Mouse (Mus musculus) embryonic facial prominence, embryonic 14.5 days (tissue): ENCODE data around the gene B3gat2. TPM values are rescaled to one million over a fixed set of nuclear protein-coding genes. Genes with fewer than 3 reads are reported as not detected.

Experiments used
- ATAC-seq: fragments of 200-750 bp; cut with Nextera tagmentation; 2 replicates; pipeline ENCODE4 v1.8.0; 2017; ENCODE audit warnings: low read depth, moderate number of reproducible peaks, moderate TSS enrichment
- DNase-seq: peaks from one replicate; pipeline ENCODE4 v3.0.0-alpha.2; 2015; ENCODE audit warnings: low spot score
- H3K27ac ChIP-seq: fragments of 300-500 bp; sonication (generic); replicated peaks from 2 replicates; pipeline ENCODE4 v1.5.1; 2014; ENCODE audit warnings: low read depth, mild to moderate bottlenecking, low read length, moderate library complexity
- H3K27me3 ChIP-seq: fragments of 300-500 bp; sonication (generic); replicated peaks from 2 replicates; pipeline ENCODE4 v1.6.1; 2014; ENCODE audit warnings: low read length; ENCODE audit not compliant: control insufficient read depth, insufficient read depth
- H3K36me3 ChIP-seq: fragments of 300-500 bp; sonication (generic); 2 replicates; pipeline ENCODE4 v1.6.1; 2014; ENCODE audit warnings: low read length, mixed read lengths; ENCODE audit not compliant: control insufficient read depth, insufficient read depth
- H3K4me1 ChIP-seq: fragments of 300-500 bp; sonication (generic); 2 replicates; pipeline ENCODE4 v1.6.1; 2014; ENCODE audit warnings: antibody characterized with exemption, low read length; ENCODE audit not compliant: control insufficient read depth, insufficient read depth
- H3K4me2 ChIP-seq: fragments of 300-500 bp; sonication (generic); 2 replicates; pipeline ENCODE4 v1.6.1; 2014; ENCODE audit warnings: low read depth, mild to moderate bottlenecking, low read length, moderate library complexity, mixed read lengths
- H3K4me3 ChIP-seq: fragments of 300-500 bp; sonication (generic); 2 replicates; pipeline ENCODE4 v1.5.1; 2014; ENCODE audit warnings: low read depth, mild to moderate bottlenecking, low read length
- H3K9ac ChIP-seq: fragments of 300-500 bp; sonication (generic); 2 replicates; pipeline ENCODE4 v1.6.1; 2014; ENCODE audit warnings: low read depth, mild to moderate bottlenecking, low read length, moderate library complexity, mixed read lengths
- H3K9me3 ChIP-seq: fragments of 300-500 bp; sonication (generic); 2 replicates; pipeline ENCODE4 v1.6.1; 2016; ENCODE audit warnings: low read length; ENCODE audit not compliant: control insufficient read depth
- WGBS: fragments of 180-500 bp; shearing (Covaris S2); extraction: QIAGEN DNeasy Blood & Tissue Kit; methylation state at CpG from one replicate; pipeline ENCODE4 v1.1.7; 2014; 5-methylcytosine and 5-hydroxymethylcytosine counted together
- polyA plus RNA-seq: library from polyadenylated mRNA; unstranded; fragments of >200 nt; fragmentation: Nextera tagmentation; extraction: Ambion mirVana; gene quantifications from 2 replicates; pipeline ENCODE4 v1.2.1, GENCODE M21; 2014

B3gat2 gene
- polyA plus RNA-seq, 1 experiment from 2014 or later: 0.64 TPM

GRCm38 (mm10) chr1:23754340-23754739 lies 7.2 kb upstream of the B3gat2 start:
- Histone ChIP-seq H3K9me3 (no peaks in the 10 kb centered on the region), H3K4me3 (no peak overlapping the region), H3K4me2 (no peak overlapping the region), H3K27ac (no peak overlapping the region), H3K27me3 (peaks cover 2% of the 10 kb centered on the region), H3K4me1 (no peaks in the 10 kb centered on the region), H3K36me3 (no peaks in the 10 kb centered on the region), H3K9ac (no peak overlapping the region)
- no peak for ATAC-seq
- DNase-seq: no peak
- WGBS: 72% methylated on average over 1 of the region's 1 CpGs

- ATAC-seq (no peak), DNase-seq (no peak)
- Histone ChIP-seq H3K4me1 (no peaks in the 10 kb centered on the region), H3K27ac (no peak overlapping the region), H3K36me3 (no peaks in the 10 kb centered on the region), H3K4me3 (no peak overlapping the region), H3K9ac (no peak overlapping the region), H3K27me3 (peaks cover 8% of the 10 kb centered on the region), H3K9me3 (no peaks in the 10 kb centered on the region), H3K4me2 (no peak overlapping the region)
- 87% methylated on average over 1 of the region's 1 CpGs for WGBS
These were observed 6.6 kb upstream of the B3gat2 start for GRCm38 (mm10) chr1:23754967-23755366.

GRCm38 (mm10) chr1:23762136-23762687 lies 659 bp downstream of the B3gat2 start:
- 0% methylated on average over 31 of the region's 45 CpGs for WGBS
- no peak overlapping the region for H3K27ac ChIP-seq
- peak; percentile 24 for DNase-seq
- peaks cover 49% of the 10 kb centered on the region for H3K27me3 ChIP-seq
- ATAC-seq: peak; percentile 39; the same call in 1 of the 2 replicates
- peak overlapping the region; percentile 98 for H3K4me2 ChIP-seq
- H3K36me3 ChIP-seq: no peaks in the 10 kb centered on the region
- H3K4me1 ChIP-seq: no peaks in the 10 kb centered on the region; the same call in 1 of the 2 replicates
- peak overlapping the region; percentile 60 for H3K9ac ChIP-seq
- peak overlapping the region; percentile 59 for H3K4me3 ChIP-seq
- H3K9me3 ChIP-seq: no peaks in the 10 kb centered on the region

GRCm38 (mm10) chr1:23762782-23763630 lies 1.5 kb downstream of the B3gat2 start:
- Histone ChIP-seq H3K9ac (peak overlapping the region; percentile 60), H3K9me3 (no peaks in the 10 kb centered on the region), H3K4me1 (no peaks in the 10 kb centered on the region; the same call in 1 of the 2 replicates), H3K4me2 (peak overlapping the region; percentile 98), H3K36me3 (no peaks in the 10 kb centered on the region), H3K27me3 (peaks cover 49% of the 10 kb centered on the region), H3K4me3 (peak overlapping the region; percentile 59), H3K27ac (no peak overlapping the region)
- WGBS: 2% methylated on average over 45 of the region's 65 CpGs
- DNase-seq: peak; percentile 93
- ATAC-seq: peak; percentile 92

GRCm38 (mm10) chr1:23763726-23764125 lies 2.2 kb downstream of the B3gat2 start:
- Histone ChIP-seq H3K36me3 (no peaks in the 10 kb centered on the region), H3K9me3 (no peaks in the 10 kb centered on the region), H3K27ac (no peak overlapping the region), H3K27me3 (peaks cover 49% of the 10 kb centered on the region), H3K4me2 (peak overlapping the region; percentile 98; the same call in 1 of the 2 replicates), H3K4me1 (no peaks in the 10 kb centered on the region; the same call in 1 of the 2 replicates), H3K9ac (no peak overlapping the region), H3K4me3 (peak overlapping the region; percentile 59; the same call in 1 of the 2 replicates)
- ATAC-seq (no peak), DNase-seq (no peak)
- 5% methylated on average over 7 of the region's 7 CpGs for WGBS

GRCm38 (mm10) chr1:23764710-23765109 lies 3.2 kb downstream of the B3gat2 start:
- WGBS: 35% methylated on average over 4 of the region's 4 CpGs

GRCm38 (mm10) chr1:23773039-23773438 lies 11.5 kb downstream of the B3gat2 start:
- 58% methylated on average over 3 of the region's 3 CpGs for WGBS
- H3K36me3 ChIP-seq: no peaks in the 10 kb centered on the region
- DNase-seq: no peak
- H3K27ac ChIP-seq: no peak overlapping the region
- H3K9me3 ChIP-seq: no peaks in the 10 kb centered on the region
- no peak for ATAC-seq
- no peak overlapping the region for H3K9ac ChIP-seq
- H3K4me3 ChIP-seq: no peak overlapping the region
- no peaks in the 10 kb centered on the region for H3K4me1 ChIP-seq
- no peaks in the 10 kb centered on the region for H3K27me3 ChIP-seq
- no peak overlapping the region for H3K4me2 ChIP-seq

More at GRCm38 (mm10) chr1:23764710-23765109, 3.2 kb downstream of the B3gat2 start:
- Histone ChIP-seq H3K4me3 (no peak overlapping the region), H3K4me2 (no peak overlapping the region), H3K9me3 (no peaks in the 10 kb centered on the region), H3K9ac (no peak overlapping the region), H3K27ac (no peak overlapping the region), H3K27me3 (peaks cover 43% of the 10 kb centered on the region), H3K4me1 (no peaks in the 10 kb centered on the region; the same call in 1 of the 2 replicates), H3K36me3 (no peaks in the 10 kb centered on the region)
- no peak for DNase-seq
- ATAC-seq: no peak

- H3K27me3 ChIP-seq: 0 out of 2 replicates have a peak, but pooled peaks cover 3% of the 10 kb centered on the region
- peak; percentile 77 for DNase-seq
- 52% methylated on average over 11 of the region's 11 CpGs for WGBS
- no peaks in the 10 kb centered on the region for H3K9me3 ChIP-seq
- H3K36me3 ChIP-seq: no peaks in the 10 kb centered on the region
- no peak overlapping the region for H3K9ac ChIP-seq
- no peak overlapping the region for H3K4me3 ChIP-seq
- ATAC-seq: peak; percentile 62
- no peak overlapping the region for H3K27ac ChIP-seq
- H3K4me1 ChIP-seq: no peaks in the 10 kb centered on the region
- H3K4me2 ChIP-seq: no peak overlapping the region
These were observed 31.4 kb downstream of the B3gat2 start for GRCm38 (mm10) chr1:23792737-23793533.
